Mouse (Mus musculus) embryonic facial prominence, embryonic 14.5 days (tissue): Measurements from ENCODE around the gene Acaca. TPM values are rescaled to one million over a fixed set of nuclear protein-coding genes. Genes with fewer than 3 reads are reported as not detected.
"Not testable (repeated sequence)": the region's sequence is repeated elsewhere in the genome, so short reads cannot be mapped to it uniquely, and the experiment has no call there.

ENCODE experiments used
- ATAC-seq: fragments of 200-750 bp; cut with Nextera tagmentation; 2 replicates; pipeline ENCODE4 v1.8.0; 2017; ENCODE audit warnings: low read depth, moderate number of reproducible peaks, moderate TSS enrichment
- DNase-seq: peaks from one replicate; pipeline ENCODE4 v3.0.0-alpha.2; 2015; ENCODE audit warnings: low spot score
- H3K27ac ChIP-seq: fragments of 300-500 bp; sonication (generic); replicated peaks from 2 replicates; pipeline ENCODE4 v1.5.1; 2014; ENCODE audit warnings: low read depth, mild to moderate bottlenecking, low read length, moderate library complexity
- H3K27me3 ChIP-seq: fragments of 300-500 bp; sonication (generic); replicated peaks from 2 replicates; pipeline ENCODE4 v1.6.1; 2014; ENCODE audit warnings: low read length; ENCODE audit not compliant: control insufficient read depth, insufficient read depth
- H3K36me3 ChIP-seq: fragments of 300-500 bp; sonication (generic); 2 replicates; pipeline ENCODE4 v1.6.1; 2014; ENCODE audit warnings: low read length, mixed read lengths; ENCODE audit not compliant: control insufficient read depth, insufficient read depth
- H3K4me1 ChIP-seq: fragments of 300-500 bp; sonication (generic); 2 replicates; pipeline ENCODE4 v1.6.1; 2014; ENCODE audit warnings: antibody characterized with exemption, low read length; ENCODE audit not compliant: control insufficient read depth, insufficient read depth
- H3K4me2 ChIP-seq: fragments of 300-500 bp; sonication (generic); 2 replicates; pipeline ENCODE4 v1.6.1; 2014; ENCODE audit warnings: low read depth, mild to moderate bottlenecking, low read length, moderate library complexity, mixed read lengths
- H3K4me3 ChIP-seq: fragments of 300-500 bp; sonication (generic); 2 replicates; pipeline ENCODE4 v1.5.1; 2014; ENCODE audit warnings: low read depth, mild to moderate bottlenecking, low read length
- H3K9ac ChIP-seq: fragments of 300-500 bp; sonication (generic); 2 replicates; pipeline ENCODE4 v1.6.1; 2014; ENCODE audit warnings: low read depth, mild to moderate bottlenecking, low read length, moderate library complexity, mixed read lengths
- H3K9me3 ChIP-seq: fragments of 300-500 bp; sonication (generic); 2 replicates; pipeline ENCODE4 v1.6.1; 2016; ENCODE audit warnings: low read length; ENCODE audit not compliant: control insufficient read depth
- WGBS: fragments of 180-500 bp; shearing (Covaris S2); extraction: QIAGEN DNeasy Blood & Tissue Kit; methylation state at CpG from one replicate; pipeline ENCODE4 v1.1.7; 2014; 5-methylcytosine and 5-hydroxymethylcytosine counted together
- polyA plus RNA-seq: library from polyadenylated mRNA; unstranded; fragments of >200 nt; fragmentation: Nextera tagmentation; extraction: Ambion mirVana; gene quantifications from 2 replicates; pipeline ENCODE4 v1.2.1, GENCODE M21; 2014

Acaca gene
- polyA plus RNA-seq, 1 experiment from 2014 or later, result 17.4 TPM

- peaks cover 39% of the 10 kb centered on the region for H3K36me3 ChIP-seq
- H3K4me1 ChIP-seq, result no peaks in the 10 kb centered on the region
- no peak for DNase-seq
- no peak for ATAC-seq
- no peak overlapping the region for H3K4me3 ChIP-seq
- no peak overlapping the region for H3K4me2 ChIP-seq
- H3K9me3 ChIP-seq, result no peaks in the 10 kb centered on the region
- H3K9ac ChIP-seq, result no peak overlapping the region
- H3K27me3 ChIP-seq, result no peaks in the 10 kb centered on the region
- no peak overlapping the region for H3K27ac ChIP-seq
- WGBS, result 68% methylated on average over 6 of the region's 6 CpGs
These were observed 259.9 kb downstream of the Acaca start for GRCm38 (mm10) chr11:84389332-84389731.

DNA sequence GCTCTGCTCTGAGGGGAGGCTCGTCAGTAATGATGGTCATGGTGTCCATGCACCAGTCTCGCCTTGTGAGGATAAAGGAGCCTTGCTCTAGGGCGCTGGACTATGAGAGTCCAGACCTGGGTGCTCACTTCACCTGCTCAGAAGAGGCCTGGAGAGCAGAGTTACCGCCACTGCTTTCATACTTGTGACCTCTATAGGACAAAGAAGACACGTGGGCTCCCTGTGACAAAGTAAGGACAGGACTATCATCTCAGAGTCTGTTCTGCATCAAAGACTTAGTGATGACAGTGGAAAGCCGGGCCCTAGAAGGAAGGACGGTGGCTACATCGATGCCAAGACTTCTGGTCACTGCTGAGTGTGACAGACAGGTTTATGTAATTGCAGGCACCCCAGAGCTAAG is 261.7 kb downstream of the Acaca start:
- Histone ChIP-seq H3K9ac (no peak overlapping the region), H3K4me1 (no peaks in the 10 kb centered on the region), H3K27ac (no peak overlapping the region), H3K9me3 (no peaks in the 10 kb centered on the region), H3K4me3 (no peak overlapping the region), H3K36me3 (peaks cover 35% of the 10 kb centered on the region), H3K27me3 (no peaks in the 10 kb centered on the region), H3K4me2 (no peak overlapping the region)
- 86% methylated on average over 8 of the region's 8 CpGs for WGBS
- ATAC-seq (no peak), DNase-seq (no peak)

- not testable (repeated sequence) for H3K27me3 ChIP-seq, H3K9me3 ChIP-seq, DNase-seq, H3K4me1 ChIP-seq, ATAC-seq, H3K4me3 ChIP-seq, H3K4me2 ChIP-seq, H3K9ac ChIP-seq, H3K27ac ChIP-seq
- 81% methylated on average over 7 of the region's 7 CpGs for WGBS
- peaks cover 35% of the 10 kb centered on the region for H3K36me3 ChIP-seq
These were observed 262.6 kb downstream of the Acaca start for GRCm38 (mm10) chr11:84392066-84392465.

GRCm38 (mm10) chr11:84393571-84393970 is 264.1 kb downstream of the Acaca start:
- Histone ChIP-seq H3K27ac (no peak overlapping the region), H3K36me3 (peaks cover 44% of the 10 kb centered on the region), H3K4me1 (no peaks in the 10 kb centered on the region), H3K9ac (no peak overlapping the region), H3K9me3 (no peaks in the 10 kb centered on the region), H3K4me3 (no peak overlapping the region), H3K27me3 (no peaks in the 10 kb centered on the region), H3K4me2 (no peak overlapping the region)
- DNase-seq (no peak), ATAC-seq (no peak)
- 73% methylated on average over 7 of the region's 7 CpGs for WGBS

- Histone ChIP-seq H3K4me3 (no peak overlapping the region), H3K4me2 (no peak overlapping the region), H3K9me3 (no peaks in the 10 kb centered on the region), H3K36me3 (peaks cover 48% of the 10 kb centered on the region), H3K27me3 (no peaks in the 10 kb centered on the region), H3K9ac (no peak overlapping the region), H3K27ac (no peak overlapping the region), H3K4me1 (no peaks in the 10 kb centered on the region)
- 94% methylated on average over 1 of the region's 1 CpGs for WGBS
- DNase-seq (no peak), ATAC-seq (no peak)
These were observed 265.5 kb downstream of the Acaca start for GRCm38 (mm10) chr11:84395010-84395409.

DNA sequence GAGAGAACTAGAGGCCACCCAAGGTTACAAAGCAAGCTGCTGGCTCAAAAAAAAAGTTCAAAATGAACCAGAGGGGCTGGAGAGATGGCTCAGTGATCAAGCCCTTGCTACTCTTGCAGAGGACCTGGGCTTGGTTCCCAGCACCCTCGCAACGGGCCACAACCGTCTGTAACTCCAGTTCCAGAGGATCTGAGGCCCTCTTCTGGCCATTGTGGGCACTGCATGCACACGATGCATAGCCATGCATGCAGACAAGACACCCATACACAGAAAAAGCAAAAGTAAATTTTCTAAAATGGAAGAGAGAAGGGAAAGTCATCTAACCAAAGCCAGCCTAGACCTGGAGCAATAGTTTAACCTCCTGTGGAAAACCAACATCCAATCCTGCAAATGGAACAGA is 277.3 kb downstream of the Acaca start:
- no peak overlapping the region for H3K9ac ChIP-seq
- H3K9me3 ChIP-seq, result peaks cover 5% of the 10 kb centered on the region
- H3K4me2 ChIP-seq, result no peak overlapping the region
- H3K4me1 ChIP-seq, result no peaks in the 10 kb centered on the region
- 88% methylated on average over 4 of the region's 4 CpGs for WGBS
- no peak overlapping the region for H3K4me3 ChIP-seq
- no peaks in the 10 kb centered on the region for H3K27me3 ChIP-seq
- ATAC-seq, result no peak
- no peak for DNase-seq
- H3K27ac ChIP-seq, result no peak overlapping the region
- no peaks in the 10 kb centered on the region; the same call in 1 of the 2 replicates for H3K36me3 ChIP-seq

GRCm38 (mm10) chr11:84410383-84410782 is 280.9 kb downstream of the Acaca start:
- WGBS, result 55% methylated on average over 4 of the region's 4 CpGs
- ATAC-seq, result no peak; the same call in 1 of the 2 replicates
- peak; percentile 35 for DNase-seq

DNA sequence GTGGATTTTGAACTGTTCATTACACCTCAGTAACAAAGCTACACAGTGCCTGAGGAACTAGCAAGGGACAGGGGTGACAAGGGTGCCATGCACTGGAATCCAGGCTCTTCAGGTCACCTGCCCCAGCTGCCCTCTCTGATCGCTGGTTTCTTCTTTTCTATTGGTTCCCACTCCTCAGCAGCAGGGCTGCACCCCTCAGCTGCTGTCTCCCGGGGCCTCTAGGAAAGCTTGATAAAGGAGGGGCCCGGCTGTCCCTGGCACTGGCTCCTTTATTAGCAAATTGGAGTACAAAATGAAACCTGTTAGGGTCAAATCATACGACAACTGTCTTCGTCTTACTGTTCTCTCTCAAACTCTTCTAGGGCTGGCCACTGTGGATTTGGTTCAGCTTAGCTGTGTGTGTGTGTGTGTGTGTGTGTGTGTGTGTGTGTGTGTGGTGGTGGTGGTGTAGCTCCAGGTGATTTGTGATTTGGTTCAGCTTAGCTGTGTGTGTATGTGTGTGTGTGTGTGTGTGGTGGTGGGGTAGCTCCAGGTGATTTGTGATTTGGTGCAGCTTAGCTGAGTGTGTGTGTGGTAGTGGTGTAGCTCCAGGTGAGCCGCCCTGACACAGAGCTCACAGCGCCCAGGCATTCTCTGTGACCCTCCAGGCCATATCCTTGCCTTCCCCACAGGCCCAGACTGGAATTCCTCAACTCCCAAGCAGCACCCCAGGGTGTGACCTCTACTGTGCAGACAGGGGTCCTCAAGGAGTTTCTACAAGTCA is 281.6 kb downstream of the Acaca start:
- H3K9me3 ChIP-seq, result peaks cover 5% of the 10 kb centered on the region
- H3K4me1 ChIP-seq, result no peaks in the 10 kb centered on the region
- H3K4me3 ChIP-seq, result no peak overlapping the region
- no peaks in the 10 kb centered on the region for H3K27me3 ChIP-seq
- H3K4me2 ChIP-seq, result no peak overlapping the region
- ATAC-seq (no peak), DNase-seq (no peak)
- 54% methylated on average over 7 of the region's 7 CpGs for WGBS
- H3K27ac ChIP-seq, result no peak overlapping the region
- no peak overlapping the region for H3K9ac ChIP-seq
- no peaks in the 10 kb centered on the region for H3K36me3 ChIP-seq

More at GRCm38 (mm10) chr11:84410383-84410782, 280.9 kb downstream of the Acaca start:
- Histone ChIP-seq H3K36me3 (no peaks in the 10 kb centered on the region), H3K4me2 (no peak overlapping the region), H3K27me3 (no peaks in the 10 kb centered on the region), H3K9me3 (peaks cover 5% of the 10 kb centered on the region), H3K27ac (no peak overlapping the region), H3K4me1 (no peaks in the 10 kb centered on the region), H3K4me3 (no peak overlapping the region), H3K9ac (no peak overlapping the region)

DNA sequence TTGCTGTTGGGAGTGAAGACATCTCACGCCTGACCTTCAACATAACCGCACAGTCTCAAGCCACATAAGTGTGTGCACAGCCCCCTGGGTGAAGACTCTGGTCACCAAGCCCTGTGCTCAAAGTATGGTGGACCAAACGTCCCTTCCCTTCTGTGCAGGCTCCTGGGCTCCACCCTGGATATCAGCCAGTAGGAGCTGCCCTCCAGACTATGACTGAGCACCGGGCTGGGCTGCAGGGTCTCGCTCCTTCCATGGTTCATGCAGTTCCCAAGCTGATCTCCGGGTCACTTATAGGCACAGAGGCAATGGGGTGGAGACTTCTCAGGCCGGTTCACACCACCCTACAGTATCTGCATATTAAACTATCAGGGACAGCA is 282.2 kb downstream of the Acaca start:
- ATAC-seq (no peak), DNase-seq (no peak)
- no peaks in the 10 kb centered on the region for H3K36me3 ChIP-seq
- no peaks in the 10 kb centered on the region for H3K27me3 ChIP-seq
- H3K4me3 ChIP-seq, result no peak overlapping the region
- peaks cover 2% of the 10 kb centered on the region for H3K9me3 ChIP-seq
- H3K4me2 ChIP-seq, result no peak overlapping the region
- H3K27ac ChIP-seq, result no peak overlapping the region
- H3K9ac ChIP-seq, result no peak overlapping the region
- H3K4me1 ChIP-seq, result no peaks in the 10 kb centered on the region
- 71% methylated on average over 7 of the region's 7 CpGs for WGBS
